Mouse (Mus musculus): ENCODE measurements around the gene Nfatc3. TPM values are rescaled to one million over a fixed set of nuclear protein-coding genes. Genes with fewer than 3 reads are reported as not detected.

Nfatc3 gene
- total and polyA plus RNA-seq, 3 experiments, result 29.0 to 96.3 (median 37.8) TPM

GRCm38 (mm10) chr8:106173566-106173965 lies 114.9 kb downstream of the Nfatc3 start:
- Histone ChIP-seq H3K4me1 (ENCODE audit: control insufficient read depth in 1 of 2, insufficient read depth in 2 of 2) (peaks cover 0 to 25% of the 10 kb centered on the region in 2 experiments; a peak in 2 of 4 replicates), H3K4me3 (replicated peaks in 1 of 3; ENCODE audit: low read depth in 2 of 3, low read length in 2 of 3, poor library complexity in 1 of 3) (no peak overlapping the region), H3K9me3 (replicated peaks; ENCODE audit: low read length) (no peaks in the 10 kb centered on the region), H3K4me2 (ENCODE audit: insufficient read depth, low read depth, poor library complexity, severe bottlenecking) (no peak overlapping the region), H3K36me3 (replicated peaks in 1 of 2; ENCODE audit: control insufficient read depth in 1 of 2, insufficient read depth in 1 of 2, low read length in 1 of 2) (peaks cover 0 to 30% of the 10 kb centered on the region in 2 experiments), H3K9ac (ENCODE audit: insufficient read depth, low read depth) (no peak overlapping the region), H3K27ac (ENCODE audit: insufficient read depth, low read depth) (no peak overlapping the region), H3K27me3 (replicated peaks) (no peaks in the 10 kb centered on the region), H3K79me2 (replicated peaks; ENCODE audit: control insufficient read depth, extremely low read depth, insufficient read depth, poor library complexity, severe bottlenecking) (peaks cover 66% of the 10 kb centered on the region)
- dilution Hi-C loops (cut with MboI; ENCODE audit: extremely low pct_ligation_motif_present, extremely low pct_unique_long_range_greater_than_20kb, low sequenced_read_pairs) (no loop called here), in situ Hi-C loops (cut with MboI; ENCODE audit: low pct_ligation_motif_present, low pct_unique_long_range_greater_than_20kb, low sequenced_read_pairs) (no loop called here)
- DNase-seq (ENCODE audit: extremely low read depth), result no peak
- TF ChIP-seq RCOR1 (conservative IDR thresholded peaks at IDR 0.05; ENCODE audit: low read depth, low read length) (no peak), SIN3A (IDR thresholded peaks at IDR 0.05; ENCODE audit: low read length) (no peak), ZC3H11A (IDR thresholded peaks at IDR 0.05; ENCODE audit: low read depth, low read length) (no peak), ZMIZ1 (IDR thresholded peaks at IDR 0.05; ENCODE audit: low read depth, low read length) (no peak), MAX (IDR thresholded peaks at IDR 0.05; ENCODE audit: low read length) (no peak), ZNF384 (IDR thresholded peaks at IDR 0.05; ENCODE audit: low read depth, low read length) (no peak), IRF4 (IDR thresholded peaks at IDR 0.05; ENCODE audit: low read depth, low read length) (no peak), GABPA (IDR thresholded peaks at IDR 0.05; ENCODE audit: insufficient replicate concordance, low read depth, low read length) (no peak), TCF12 (IDR thresholded peaks at IDR 0.05; ENCODE audit: low read depth, low read length) (no peak), CHD1 (IDR thresholded peaks at IDR 0.05; ENCODE audit: low read depth, low read length) (no peak)

GRCm38 (mm10) chr8:106176891-106177290 lies 118.3 kb downstream of the Nfatc3 start:
- TF ChIP-seq MEF2A (IDR thresholded peaks at IDR 0.05; ENCODE audit: borderline replicate concordance, low read depth, low read length) (no peak), MXI1 (IDR thresholded peaks at IDR 0.05; ENCODE audit: low read depth, low read length) (no peak), ZNF384 (IDR thresholded peaks at IDR 0.05; ENCODE audit: low read depth, low read length) (no peak), JUND (conservative IDR thresholded peaks at IDR 0.05; ENCODE audit: low read depth, low read length) (no peak), SMC3 (IDR thresholded peaks at IDR 0.05; ENCODE audit: low read depth, low read length) (no peak), JUN (IDR thresholded peaks at IDR 0.05; ENCODE audit: insufficient read depth, low read depth, low read length) (no peak), UBTF (IDR thresholded peaks at IDR 0.05; ENCODE audit: low read depth, low read length) (no peak), MAX (IDR thresholded peaks at IDR 0.05; ENCODE audit: low read length) (no peak), POLR2A (IDR thresholded peaks at IDR 0.05; ENCODE audit: low read depth, low read length) (no peak), ZMIZ1 (IDR thresholded peaks at IDR 0.05; ENCODE audit: low read depth, low read length) (no peak), CTCF (conservative IDR thresholded peaks at IDR 0.05 in 1 of 2, IDR thresholded peaks at IDR 0.05 in 1 of 2; ENCODE audit: low read depth in 2 of 2, low read length in 2 of 2) (no peak), EP300 (IDR thresholded peaks at IDR 0.05; ENCODE audit: low read length) (no peak), TCF12 (IDR thresholded peaks at IDR 0.05; ENCODE audit: low read depth, low read length) (no peak), PAX5 (IDR thresholded peaks at IDR 0.05; ENCODE audit: low read length) (no peak), USF2 (conservative IDR thresholded peaks at IDR 0.05; ENCODE audit: low read depth, low read length) (no peak), IRF4 (IDR thresholded peaks at IDR 0.05; ENCODE audit: low read depth, low read length) (no peak), SIN3A (IDR thresholded peaks at IDR 0.05; ENCODE audit: low read length) (no peak), NELFE (IDR thresholded peaks at IDR 0.05; ENCODE audit: low read depth, low read length) (no peak), USF1 (IDR thresholded peaks at IDR 0.05; ENCODE audit: low read depth, low read length) (no peak)
- Histone ChIP-seq H3K36me3 (replicated peaks in 1 of 2; ENCODE audit: control insufficient read depth in 1 of 2, insufficient read depth in 1 of 2, low read length in 1 of 2) (peaks cover 11 to 55% of the 10 kb centered on the region in 2 experiments), H3K9me3 (replicated peaks; ENCODE audit: low read length) (no peaks in the 10 kb centered on the region), H3K79me2 (replicated peaks; ENCODE audit: control insufficient read depth, extremely low read depth, insufficient read depth, poor library complexity, severe bottlenecking) (peaks cover 45% of the 10 kb centered on the region), H3K4me1 (ENCODE audit: control insufficient read depth in 1 of 2, insufficient read depth in 2 of 2) (peaks cover 0 to 16% of the 10 kb centered on the region in 2 experiments; a peak in 2 of 4 replicates), H3K4me2 (ENCODE audit: insufficient read depth, low read depth, poor library complexity, severe bottlenecking) (no peak overlapping the region), H3K4me3 (replicated peaks in 1 of 3; ENCODE audit: low read depth in 2 of 3, low read length in 2 of 3, poor library complexity in 1 of 3) (no peak overlapping the region), H3K27me3 (replicated peaks) (no peaks in the 10 kb centered on the region), H3K27ac (ENCODE audit: insufficient read depth, low read depth) (no peak overlapping the region), H3K9ac (ENCODE audit: insufficient read depth, low read depth) (no peak overlapping the region)
- DNase-seq (ENCODE audit: extremely low read depth), result no peak
- dilution Hi-C loops (cut with MboI; ENCODE audit: extremely low pct_ligation_motif_present, extremely low pct_unique_long_range_greater_than_20kb, low sequenced_read_pairs), result no loop called here
- in situ Hi-C loops (cut with MboI; ENCODE audit: low pct_ligation_motif_present, low pct_unique_long_range_greater_than_20kb, low sequenced_read_pairs), result no loop called here
